Mouse (Mus musculus) brain, embryonic 14.5 days (tissue): ENCODE results near the gene 1700092M07Rik. TPM values are rescaled to one million over a fixed set of nuclear protein-coding genes. Genes with fewer than 3 reads are reported as not detected.

ENCODE experiments used
- DNase-seq: peaks from one replicate; pipeline ENCODE4 v3.0.0-alpha.2; 2011; ENCODE audit warnings: low read depth
- CTCF ChIP-seq: fragments of 200-500 bp; IDR thresholded peaks from 2 replicates; pipeline ENCODE4 v1.5.1; 2012; ENCODE audit warnings: inconsistent platforms, mild to moderate bottlenecking, moderate library complexity, borderline replicate concordance; ENCODE audit not compliant: insufficient read depth, insufficient read length; ENCODE audit errors: extremely low read depth
- POLR2A ChIP-seq: fragments of 200-500 bp; IDR thresholded peaks from 2 replicates; pipeline ENCODE4 v1.6.1; 2012; ENCODE audit warnings: mild to moderate bottlenecking, inconsistent platforms, borderline replicate concordance; ENCODE audit not compliant: poor library complexity, insufficient read depth, insufficient read length, severe bottlenecking; ENCODE audit errors: extremely low read depth
- polyA plus RNA-seq: library from polyadenylated mRNA; depleted of rRNA; stranded (reverse); fragments of >200 nt; gene quantifications from 2 replicates; pipeline ENCODE4 v1.2.3, GENCODE M21; 2012; rRNA removed

The 1700092M07Rik gene
- polyA plus RNA-seq, 1 experiment, result 1.9 TPM

DNA sequence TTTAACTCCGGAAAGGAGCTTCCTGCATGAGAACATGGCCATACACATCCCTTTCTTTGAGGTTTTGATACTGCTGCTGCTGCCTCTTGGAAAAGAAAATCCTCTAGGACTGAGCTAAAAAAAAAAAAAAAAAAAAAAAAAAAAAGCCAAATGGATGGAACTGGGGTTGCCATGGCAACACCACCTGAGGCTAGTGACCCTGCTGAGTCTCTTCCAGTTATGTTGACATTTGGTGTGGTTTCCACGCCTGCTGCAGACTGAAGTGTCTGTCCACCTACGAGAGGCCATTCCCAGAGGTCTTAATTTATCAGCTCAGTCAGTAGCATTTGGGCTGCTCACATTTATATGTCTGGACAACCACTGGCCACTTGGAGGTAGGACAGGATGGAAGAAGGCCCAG is 48.0 kb downstream of the 1700092M07Rik start:
- TF ChIP-seq POLR2A (no peak), CTCF (no peak)
- DNase-seq, result peak; percentile 53

DNA sequence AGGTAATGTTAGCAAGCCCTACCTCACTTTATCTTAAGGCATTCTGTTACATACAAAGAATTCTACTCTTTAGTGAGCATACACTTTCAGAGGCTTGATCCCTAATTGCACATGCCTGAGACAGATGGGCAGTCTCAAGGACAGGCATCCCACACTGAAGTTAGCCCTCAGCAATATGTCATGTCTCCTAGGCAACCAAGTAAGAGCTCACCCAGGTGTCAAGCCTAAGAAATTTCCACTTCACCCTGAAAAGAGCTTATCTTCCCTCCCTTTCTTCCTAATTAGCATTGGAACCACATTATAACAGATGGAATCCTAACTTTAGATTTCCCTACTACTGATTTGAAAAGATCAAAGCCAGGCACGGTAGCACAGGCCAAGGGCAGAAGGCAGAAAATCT is 48.7 kb downstream of the 1700092M07Rik start:
- no peak for DNase-seq
- no peak for TF ChIP-seq POLR2A
- TF ChIP-seq CTCF, result no peak

DNA sequence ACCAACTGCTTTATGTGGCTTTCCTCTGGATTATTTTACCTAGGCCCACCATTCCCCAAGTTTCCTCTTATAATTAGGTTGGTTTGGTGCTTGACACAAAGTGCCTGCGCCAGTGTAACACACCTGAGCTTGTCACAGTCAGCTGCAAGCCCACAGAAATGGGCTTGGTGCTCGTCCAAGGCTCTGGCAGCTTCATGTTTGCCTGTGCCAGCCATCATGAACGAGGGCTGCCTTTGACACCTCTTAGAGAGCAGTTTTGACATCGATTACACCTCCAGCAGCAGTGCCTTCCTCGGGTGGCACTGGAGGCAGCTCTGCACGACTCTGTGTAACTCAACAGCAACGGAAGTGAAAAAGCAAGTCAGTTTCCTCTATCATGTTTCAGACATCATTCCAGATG is 49.7 kb downstream of the 1700092M07Rik start:
- DNase-seq, result no peak
- TF ChIP-seq POLR2A, result no peak
- no peak for TF ChIP-seq CTCF

Other genes with a start within 250 kb of the 1700092M07Rik start
- 6.7 and 8.0 TPM in 2 replicates for gene Slc22a8, start 149.5 kb upstream of the 1700092M07Rik start, polyA plus RNA-seq
- gene Slc22a6, start 122.7 kb upstream of the 1700092M07Rik start, polyA plus RNA-seq, result 12.2 and 13.2 TPM in 2 replicates
- 1.5 and 2.5 TPM in 2 replicates for gene Chrm1, start 76.9 kb upstream of the 1700092M07Rik start, polyA plus RNA-seq
- gene Slc3a2, start 17.3 kb upstream of the 1700092M07Rik start, polyA plus RNA-seq, result 147 and 159 TPM in 2 replicates
- 57.3 and 65.8 TPM in 2 replicates for gene Wdr74, start 4.9 kb upstream of the 1700092M07Rik start, polyA plus RNA-seq
- 117 TPM in 2 replicates for gene Stx5a, start 695 bp downstream of the 1700092M07Rik start, polyA plus RNA-seq
- 176 and 264 TPM in 2 replicates for gene Nxf1, start 16.4 kb downstream of the 1700092M07Rik start, polyA plus RNA-seq
- gene Tmem223, start 30.3 kb downstream of the 1700092M07Rik start, polyA plus RNA-seq, result 224 and 402 TPM in 2 replicates
- 25.4 and 37.6 TPM in 2 replicates for gene Tmem179b, start 33.7 kb downstream of the 1700092M07Rik start, polyA plus RNA-seq
- gene Taf6l, start 45.7 kb downstream of the 1700092M07Rik start, polyA plus RNA-seq, result 27.6 and 29.8 TPM in 2 replicates
- 112 and 163 TPM in 2 replicates for gene Polr2g, start 57.9 kb downstream of the 1700092M07Rik start, polyA plus RNA-seq
- gene Zbtb3, start 61.8 kb downstream of the 1700092M07Rik start, polyA plus RNA-seq, result 5.9 and 7.9 TPM in 2 replicates
- 53.6 and 57.3 TPM in 2 replicates for gene Ttc9c, start 78.6 kb downstream of the 1700092M07Rik start, polyA plus RNA-seq
- 59.9 and 85.5 TPM in 2 replicates for gene Hnrnpul2, start 79.3 kb downstream of the 1700092M07Rik start, polyA plus RNA-seq
- gene AC129217.1, start 89.1 kb downstream of the 1700092M07Rik start, polyA plus RNA-seq, result 1.1 TPM in 1 of 2 replicates, not detected in the other
- gene Bscl2, start 96.7 kb downstream of the 1700092M07Rik start, polyA plus RNA-seq, result 92.6 and 101 TPM in 2 replicates
- 187 and 233 TPM in 2 replicates for gene Gng3, start 98.5 kb downstream of the 1700092M07Rik start, polyA plus RNA-seq
- 0.90 and 1.4 TPM in 2 replicates for gene Lrrn4cl, start 110.0 kb downstream of the 1700092M07Rik start, polyA plus RNA-seq
- gene Ubxn1, start 130.8 kb downstream of the 1700092M07Rik start, polyA plus RNA-seq, result 105 and 111 TPM in 2 replicates
- 45.4 and 46.9 TPM in 2 replicates for gene Uqcc3, start 140.2 kb downstream of the 1700092M07Rik start, polyA plus RNA-seq
- 5.5 and 6.8 TPM in 2 replicates for gene Lbhd1, start 143.0 kb downstream of the 1700092M07Rik start, polyA plus RNA-seq
- not detected in 2 replicates for gene Gm49403, start 143.2 kb downstream of the 1700092M07Rik start, polyA plus RNA-seq
- gene 1810009A15Rik, start 148.1 kb downstream of the 1700092M07Rik start, polyA plus RNA-seq, result 43.0 and 52.4 TPM in 2 replicates
- 0.23 and 0.33 TPM in 2 replicates for gene Gm49416, start 148.2 kb downstream of the 1700092M07Rik start, polyA plus RNA-seq
- gene Ints5, start 152.3 kb downstream of the 1700092M07Rik start, polyA plus RNA-seq, result 31.4 and 37.1 TPM in 2 replicates
- 155 and 182 TPM in 2 replicates for gene Ganab, start 157.4 kb downstream of the 1700092M07Rik start, polyA plus RNA-seq
- gene B3gat3, start 179.7 kb downstream of the 1700092M07Rik start, polyA plus RNA-seq, result 136 and 174 TPM in 2 replicates
- gene Rom1, start 188.6 kb downstream of the 1700092M07Rik start, polyA plus RNA-seq, result 2.4 and 2.5 TPM in 2 replicates
- 14.7 and 17.5 TPM in 2 replicates for gene Eml3, start 188.8 kb downstream of the 1700092M07Rik start, polyA plus RNA-seq
- gene Mta2, start 201.2 kb downstream of the 1700092M07Rik start, polyA plus RNA-seq, result 35.1 and 57.9 TPM in 2 replicates
- gene Tut1, start 213.1 kb downstream of the 1700092M07Rik start, polyA plus RNA-seq, result 25.3 and 31.5 TPM in 2 replicates
- 371 and 527 TPM in 2 replicates for gene Eef1g, start 226.3 kb downstream of the 1700092M07Rik start, polyA plus RNA-seq
- gene Ahnak, start 248.6 kb downstream of the 1700092M07Rik start, polyA plus RNA-seq, result 2.5 and 6.0 TPM in 2 replicates